Mouse (Mus musculus) neural tube, embryonic 11.5 days (tissue): ENCODE measurements around the gene Prss35. TPM values are rescaled to one million over a fixed set of nuclear protein-coding genes. Genes with fewer than 3 reads are reported as not detected.

ENCODE experiments used
- ATAC-seq: fragments of 200-750 bp; cut with Nextera tagmentation; 2 replicates; pipeline ENCODE4 v1.8.0; 2017; ENCODE audit warnings: moderate number of reproducible peaks, mild to moderate bottlenecking, moderate TSS enrichment, moderate library complexity; ENCODE audit not compliant: insufficient read depth, low FRiP score, low TSS enrichment
- DNase-seq: peaks from one replicate; pipeline ENCODE4 v3.0.0-alpha.2; 2015; ENCODE audit warnings: low spot score
- H3K27ac ChIP-seq: fragments of 300-500 bp; sonication (generic); 2 replicates; pipeline ENCODE4 v1.5.1; 2014; ENCODE audit warnings: low read depth, mild to moderate bottlenecking, low read length
- H3K27me3 ChIP-seq: fragments of 300-500 bp; sonication (generic); 2 replicates; pipeline ENCODE4 v1.6.1; 2014; ENCODE audit warnings: mild to moderate bottlenecking, low read length, mixed read lengths; ENCODE audit not compliant: control insufficient read depth, insufficient read depth
- H3K36me3 ChIP-seq: fragments of 300-500 bp; sonication (generic); 2 replicates; pipeline ENCODE4 v1.6.1; 2014; ENCODE audit warnings: mild to moderate bottlenecking, low read length, moderate library complexity, mixed read lengths; ENCODE audit not compliant: control insufficient read depth, insufficient read depth
- H3K4me1 ChIP-seq: fragments of 300-500 bp; sonication (generic); 2 replicates; pipeline ENCODE4 v1.6.1; 2014; ENCODE audit warnings: low read length, mixed read lengths; ENCODE audit not compliant: control insufficient read depth, insufficient read depth
- H3K4me2 ChIP-seq: fragments of 300-500 bp; sonication (generic); 2 replicates; pipeline ENCODE4 v1.6.1; 2014; ENCODE audit warnings: low read depth, mild to moderate bottlenecking, moderate library complexity
- H3K4me3 ChIP-seq: fragments of 300-500 bp; sonication (generic); 2 replicates; pipeline ENCODE4 v1.5.1; 2014; ENCODE audit warnings: low read depth, low read length
- H3K9ac ChIP-seq: fragments of 300-500 bp; sonication (generic); 2 replicates; pipeline ENCODE4 v1.6.1; 2014; ENCODE audit warnings: mild to moderate bottlenecking, low read length
- H3K9me3 ChIP-seq: fragments of 300-500 bp; sonication (generic); 2 replicates; pipeline ENCODE4 v1.6.1; 2016; ENCODE audit warnings: low read length; ENCODE audit not compliant: control insufficient read depth
- WGBS: fragments of 180-500 bp; shearing (Covaris S2); extraction: QIAGEN DNeasy Blood & Tissue Kit; methylation state at CpG from one replicate; pipeline ENCODE4 v1.1.7; 2014; 5-methylcytosine and 5-hydroxymethylcytosine counted together
- polyA plus RNA-seq: library from polyadenylated mRNA; unstranded; fragments of >200 nt; fragmentation: Nextera tagmentation; extraction: Ambion mirVana; gene quantifications from 2 replicates; pipeline ENCODE4 v1.2.1, GENCODE M21; 2014

The Prss35 gene
- polyA plus RNA-seq, 1 experiment from 2014 or later = 1.9 TPM

- no peak overlapping the region for H3K4me3 ChIP-seq
- H3K9ac ChIP-seq = no peak overlapping the region
- WGBS = 70% methylated on average over 6 of the region's 6 CpGs
- H3K27me3 ChIP-seq = no peaks in the 10 kb centered on the region
- H3K9me3 ChIP-seq = no peaks in the 10 kb centered on the region
- H3K27ac ChIP-seq = no peak overlapping the region
- H3K4me1 ChIP-seq = no peaks in the 10 kb centered on the region
- no peaks in the 10 kb centered on the region for H3K36me3 ChIP-seq
- no peak for DNase-seq
- no peak overlapping the region for H3K4me2 ChIP-seq
- no peak for ATAC-seq
Measured at GRCm38 (mm10) chr9:86708921-86709320, 34.5 kb upstream of the Prss35 start.

- DNase-seq (no peak), ATAC-seq (no peak)
- Histone ChIP-seq H3K4me2 (no peak overlapping the region), H3K27ac (no peak overlapping the region), H3K36me3 (no peaks in the 10 kb centered on the region), H3K27me3 (no peaks in the 10 kb centered on the region), H3K4me1 (no peaks in the 10 kb centered on the region), H3K4me3 (no peak overlapping the region), H3K9ac (no peak overlapping the region), H3K9me3 (no peaks in the 10 kb centered on the region)
- WGBS = 82% methylated on average over 2 of the region's 2 CpGs
Measured at GRCm38 (mm10) chr9:86710091-86710634, 33.3 kb upstream of the Prss35 start.

GRCm38 (mm10) chr9:86712648-86713047 is 30.8 kb upstream of the Prss35 start:
- Histone ChIP-seq H3K4me1 (no peaks in the 10 kb centered on the region), H3K27me3 (no peaks in the 10 kb centered on the region), H3K4me3 (no peak overlapping the region), H3K9ac (no peak overlapping the region), H3K4me2 (no peak overlapping the region), H3K27ac (no peak overlapping the region), H3K9me3 (no peaks in the 10 kb centered on the region), H3K36me3 (no peaks in the 10 kb centered on the region)
- WGBS = 80% methylated on average over 2 of the region's 2 CpGs
- ATAC-seq (no peak), DNase-seq (no peak)

GRCm38 (mm10) chr9:86714089-86714488 is 29.4 kb upstream of the Prss35 start:
- Histone ChIP-seq H3K4me2 (no peak overlapping the region), H3K9ac (no peak overlapping the region), H3K27me3 (no peaks in the 10 kb centered on the region), H3K9me3 (no peaks in the 10 kb centered on the region), H3K4me3 (no peak overlapping the region), H3K27ac (no peak overlapping the region), H3K36me3 (no peaks in the 10 kb centered on the region), H3K4me1 (no peaks in the 10 kb centered on the region)
- ATAC-seq (no peak), DNase-seq (no peak)
- WGBS = 87% methylated on average over 3 of the region's 3 CpGs

- Histone ChIP-seq H3K4me3 (no peak overlapping the region), H3K27ac (no peak overlapping the region), H3K9ac (no peak overlapping the region), H3K4me2 (no peak overlapping the region), H3K36me3 (no peaks in the 10 kb centered on the region), H3K27me3 (no peaks in the 10 kb centered on the region), H3K4me1 (no peaks in the 10 kb centered on the region), H3K9me3 (no peaks in the 10 kb centered on the region)
- DNase-seq (no peak), ATAC-seq (no peak)
- WGBS = 59% methylated on average over 2 of the region's 2 CpGs
Measured at GRCm38 (mm10) chr9:86716540-86716939, 26.9 kb upstream of the Prss35 start.

DNA sequence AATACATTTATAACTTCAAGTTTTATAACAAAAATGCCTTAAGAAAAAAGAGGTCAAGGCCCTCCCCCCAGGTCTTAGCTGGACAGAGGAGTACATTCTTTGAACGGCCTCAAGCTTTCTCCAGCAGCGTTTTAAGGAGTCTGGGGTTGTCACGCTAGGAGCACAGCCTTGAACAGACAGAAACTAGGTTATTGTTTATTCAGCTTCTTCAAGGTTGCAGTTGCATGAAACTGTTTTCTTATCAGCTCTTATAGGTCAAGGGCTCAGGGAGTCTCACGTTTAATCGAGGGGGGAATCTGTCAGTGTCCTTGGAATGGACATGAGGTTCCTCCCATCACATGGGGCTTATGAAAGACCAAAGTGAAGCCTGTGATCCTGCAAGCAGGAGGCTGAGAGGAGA is 26.3 kb upstream of the Prss35 start:
- no peaks in the 10 kb centered on the region for H3K36me3 ChIP-seq
- H3K27ac ChIP-seq = no peak overlapping the region
- no peak overlapping the region for H3K4me2 ChIP-seq
- H3K4me1 ChIP-seq = no peaks in the 10 kb centered on the region
- H3K27me3 ChIP-seq = no peaks in the 10 kb centered on the region
- H3K9ac ChIP-seq = no peak overlapping the region
- H3K9me3 ChIP-seq = no peaks in the 10 kb centered on the region
- 75% methylated on average over 5 of the region's 5 CpGs for WGBS
- no peak overlapping the region for H3K4me3 ChIP-seq
- DNase-seq = no peak
- no peak for ATAC-seq

- no peak for DNase-seq
- H3K27me3 ChIP-seq = no peaks in the 10 kb centered on the region
- no peaks in the 10 kb centered on the region for H3K9me3 ChIP-seq
- no peak overlapping the region for H3K4me3 ChIP-seq
- 89% methylated on average over 5 of the region's 5 CpGs for WGBS
- H3K4me1 ChIP-seq = no peaks in the 10 kb centered on the region
- no peak for ATAC-seq
- no peaks in the 10 kb centered on the region for H3K36me3 ChIP-seq
- H3K9ac ChIP-seq = no peak overlapping the region
- H3K4me2 ChIP-seq = no peak overlapping the region
- H3K27ac ChIP-seq = no peak overlapping the region
Measured at GRCm38 (mm10) chr9:86720227-86720626, 23.2 kb upstream of the Prss35 start.

DNA sequence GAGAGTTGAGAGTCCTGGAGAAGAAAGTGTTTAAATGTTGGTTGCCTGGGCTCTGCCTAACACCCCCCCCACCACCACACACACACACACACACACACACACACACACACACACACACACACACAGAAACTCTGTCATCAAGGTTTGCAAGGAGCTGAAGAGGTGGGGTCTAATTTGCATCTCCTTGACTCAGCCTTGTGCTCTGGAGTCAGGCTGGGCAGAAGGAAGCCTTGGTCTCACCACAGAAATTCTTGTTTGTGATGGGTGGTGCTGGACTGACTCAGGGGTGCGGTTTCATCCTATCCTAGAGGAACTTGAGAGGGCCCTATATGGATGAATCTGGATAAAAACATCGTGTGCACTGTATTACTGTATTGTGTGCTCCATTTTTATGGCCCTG is 22.7 kb upstream of the Prss35 start:
- no peaks in the 10 kb centered on the region for H3K27me3 ChIP-seq
- H3K36me3 ChIP-seq = no peaks in the 10 kb centered on the region
- no peak overlapping the region for H3K4me3 ChIP-seq
- H3K4me2 ChIP-seq = no peak overlapping the region
- H3K4me1 ChIP-seq = no peaks in the 10 kb centered on the region
- WGBS = 82% methylated on average over 2 of the region's 2 CpGs
- DNase-seq (no peak), ATAC-seq (no peak)
- H3K27ac ChIP-seq = no peak overlapping the region
- H3K9ac ChIP-seq = no peak overlapping the region
- H3K9me3 ChIP-seq = no peaks in the 10 kb centered on the region

DNA sequence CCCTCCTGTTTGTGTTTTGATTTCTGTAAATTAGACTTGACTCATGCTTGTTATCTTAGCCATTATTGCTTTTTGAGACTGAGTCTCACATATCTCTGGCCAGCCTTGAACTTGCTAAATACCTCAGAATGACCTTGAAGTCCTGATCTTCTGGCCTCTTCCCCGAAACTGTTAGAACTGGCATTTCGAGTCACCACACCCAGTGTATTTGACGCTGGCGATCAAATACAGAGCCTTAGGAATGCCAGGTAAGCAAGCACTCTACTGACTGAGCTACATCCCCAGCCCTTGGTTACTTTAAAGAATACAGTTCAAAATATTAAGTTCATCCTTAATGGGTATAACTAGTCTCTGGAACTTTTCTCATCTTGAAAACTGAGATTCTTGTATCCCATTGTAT is 18.4 kb upstream of the Prss35 start:
- no peaks in the 10 kb centered on the region for H3K27me3 ChIP-seq
- 94% methylated on average over 4 of the region's 4 CpGs for WGBS

More for the DNA sequence above, 18.4 kb upstream of the Prss35 start:
- Histone ChIP-seq H3K27ac (no peak overlapping the region), H3K9ac (no peak overlapping the region), H3K4me1 (no peaks in the 10 kb centered on the region), H3K4me2 (no peak overlapping the region), H3K9me3 (no peaks in the 10 kb centered on the region), H3K36me3 (no peaks in the 10 kb centered on the region), H3K4me3 (no peak overlapping the region)
- DNase-seq (no peak), ATAC-seq (no peak)
